Mouse (Mus musculus): ENCODE measurements around the gene Nfib. TPM values are rescaled to one million over a fixed set of nuclear protein-coding genes. Genes with fewer than 3 reads are reported as not detected.

Gene Nfib
- total and polyA plus RNA-seq, 3 experiments: 0.04 to 0.11 (median 0.09) TPM

- no peak for DNase-seq (ENCODE audit: extremely low read depth)
- H3K36me3 ChIP-seq (replicated peaks in 1 of 2; ENCODE audit: control insufficient read depth in 1 of 2, insufficient read depth in 1 of 2, low read length in 1 of 2): no peaks in the 10 kb centered on the region
- H3K4me2 ChIP-seq (ENCODE audit: insufficient read depth, low read depth, poor library complexity, severe bottlenecking): no peak overlapping the region
- no peak overlapping the region for H3K27ac ChIP-seq (ENCODE audit: insufficient read depth, low read depth)
- no peaks in the 10 kb centered on the region for H3K27me3 ChIP-seq (replicated peaks)
- dilution Hi-C loops (cut with MboI; ENCODE audit: extremely low pct_ligation_motif_present, extremely low pct_unique_long_range_greater_than_20kb, low sequenced_read_pairs): no loop called here
- in situ Hi-C loops (cut with MboI; ENCODE audit: low pct_ligation_motif_present, low pct_unique_long_range_greater_than_20kb, low sequenced_read_pairs): no loop called here
- H3K4me1 ChIP-seq (ENCODE audit: control insufficient read depth in 1 of 2, insufficient read depth in 2 of 2): peaks cover 5 to 23% of the 10 kb centered on the region in 2 experiments; a peak in 3 of 4 replicates
- no peaks in the 10 kb centered on the region for H3K79me2 ChIP-seq (replicated peaks; ENCODE audit: control insufficient read depth, extremely low read depth, insufficient read depth, poor library complexity, severe bottlenecking)
- TF ChIP-seq MYC (IDR thresholded peaks at IDR 0.05; ENCODE audit: low read depth, low read length) (no peak), ZNF384 (IDR thresholded peaks at IDR 0.05; ENCODE audit: low read depth, low read length) (no peak), POLR2A (IDR thresholded peaks at IDR 0.05; ENCODE audit: low read depth, low read length) (no peak), UBTF (IDR thresholded peaks at IDR 0.05; ENCODE audit: low read depth, low read length) (no peak), ZMIZ1 (IDR thresholded peaks at IDR 0.05; ENCODE audit: low read depth, low read length) (no peak), NRF1 (IDR thresholded peaks at IDR 0.05; ENCODE audit: low read depth, low read length) (no peak), MXI1 (IDR thresholded peaks at IDR 0.05; ENCODE audit: low read depth, low read length) (no peak), HCFC1 (IDR thresholded peaks at IDR 0.05; ENCODE audit: low read depth, low read length) (no peak), MAX (IDR thresholded peaks at IDR 0.05; ENCODE audit: low read length) (no peak), IRF4 (IDR thresholded peaks at IDR 0.05; ENCODE audit: low read depth, low read length) (no peak), USF1 (IDR thresholded peaks at IDR 0.05; ENCODE audit: low read depth, low read length) (no peak), ZC3H11A (IDR thresholded peaks at IDR 0.05; ENCODE audit: low read depth, low read length) (no peak), JUN (IDR thresholded peaks at IDR 0.05; ENCODE audit: insufficient read depth, low read depth, low read length) (no peak), ETS1 (conservative IDR thresholded peaks at IDR 0.05; ENCODE audit: low read depth, low read length) (no peak), POLR2AphosphoS2 (IDR thresholded peaks at IDR 0.05; ENCODE audit: low read depth, low read length) (no peak), EP300 (IDR thresholded peaks at IDR 0.05; ENCODE audit: low read length) (no peak), E2F4 (IDR thresholded peaks at IDR 0.05; ENCODE audit: insufficient replicate concordance, low read depth, low read length) (no peak), RAD21 (IDR thresholded peaks at IDR 0.05; ENCODE audit: low read depth, low read length) (no peak; the same call in none of the 2 replicates), PAX5 (IDR thresholded peaks at IDR 0.05; ENCODE audit: low read length) (no peak)
- no peak overlapping the region for H3K4me3 ChIP-seq (replicated peaks in 1 of 3; ENCODE audit: low read depth in 2 of 3, low read length in 2 of 3, poor library complexity in 1 of 3)
- H3K9ac ChIP-seq (ENCODE audit: insufficient read depth, low read depth): no peak overlapping the region
- no peaks in the 10 kb centered on the region for H3K9me3 ChIP-seq (replicated peaks; ENCODE audit: low read length)
Observed at GRCm38 (mm10) chr4:82286931-82287330, 418.6 kb downstream of the Nfib start.

DNA sequence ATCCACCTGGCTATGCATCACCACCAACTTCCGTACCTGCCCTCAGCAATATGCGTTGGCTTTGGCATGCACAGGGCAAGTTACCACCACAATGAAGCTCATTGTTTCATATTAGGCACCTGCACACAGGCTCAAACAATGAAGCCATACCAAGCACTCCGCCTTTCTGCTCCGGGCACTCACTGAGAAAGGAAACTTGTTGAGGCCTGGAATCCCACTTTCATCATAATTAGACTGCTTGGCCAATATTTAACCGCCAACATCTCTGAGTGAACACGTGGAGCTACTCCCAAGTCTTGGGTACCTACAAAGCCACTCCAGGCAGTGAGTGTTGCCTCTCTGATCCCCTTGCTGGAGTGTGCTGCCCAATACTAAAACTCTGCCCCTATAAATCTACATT lies 422.0 kb downstream of the Nfib start:
- Histone ChIP-seq H3K4me3 (replicated peaks in 1 of 3; ENCODE audit: low read depth in 2 of 3, low read length in 2 of 3, poor library complexity in 1 of 3) (no peak overlapping the region), H3K27ac (ENCODE audit: insufficient read depth, low read depth) (no peak overlapping the region), H3K36me3 (replicated peaks in 1 of 2; ENCODE audit: control insufficient read depth in 1 of 2, insufficient read depth in 1 of 2, low read length in 1 of 2) (no peaks in the 10 kb centered on the region), H3K9ac (ENCODE audit: insufficient read depth, low read depth) (no peak overlapping the region), H3K27me3 (replicated peaks) (no peaks in the 10 kb centered on the region), H3K4me2 (ENCODE audit: insufficient read depth, low read depth, poor library complexity, severe bottlenecking) (no peak overlapping the region), H3K4me1 (ENCODE audit: control insufficient read depth in 1 of 2, insufficient read depth in 2 of 2) (peaks cover 2 to 13% of the 10 kb centered on the region in 2 experiments; a peak in 2 of 4 replicates), H3K79me2 (replicated peaks; ENCODE audit: control insufficient read depth, extremely low read depth, insufficient read depth, poor library complexity, severe bottlenecking) (no peaks in the 10 kb centered on the region), H3K9me3 (replicated peaks; ENCODE audit: low read length) (no peaks in the 10 kb centered on the region)
- in situ Hi-C loops (cut with MboI; ENCODE audit: low pct_ligation_motif_present, low pct_unique_long_range_greater_than_20kb, low sequenced_read_pairs): no loop called here
- dilution Hi-C loops (cut with MboI; ENCODE audit: extremely low pct_ligation_motif_present, extremely low pct_unique_long_range_greater_than_20kb, low sequenced_read_pairs): no loop called here
- no peak for TF ChIP-seq MXI1 (IDR thresholded peaks at IDR 0.05; ENCODE audit: low read depth, low read length)
- TF ChIP-seq IRF4 (IDR thresholded peaks at IDR 0.05; ENCODE audit: low read depth, low read length): no peak
- TF ChIP-seq MEF2A (IDR thresholded peaks at IDR 0.05; ENCODE audit: borderline replicate concordance, low read depth, low read length): no peak
- TF ChIP-seq ETS1 (conservative IDR thresholded peaks at IDR 0.05; ENCODE audit: low read depth, low read length): no peak
- no peak for TF ChIP-seq POLR2AphosphoS2 (IDR thresholded peaks at IDR 0.05; ENCODE audit: low read depth, low read length)
- no peak for TF ChIP-seq SMC3 (IDR thresholded peaks at IDR 0.05; ENCODE audit: low read depth, low read length)
- TF ChIP-seq ZMIZ1 (IDR thresholded peaks at IDR 0.05; ENCODE audit: low read depth, low read length): no peak
- TF ChIP-seq RAD21 (IDR thresholded peaks at IDR 0.05; ENCODE audit: low read depth, low read length): no peak
- TF ChIP-seq HCFC1 (IDR thresholded peaks at IDR 0.05; ENCODE audit: low read depth, low read length): no peak
- no peak for TF ChIP-seq TBP (conservative IDR thresholded peaks at IDR 0.05; ENCODE audit: low read depth, low read length)
- TF ChIP-seq E2F4 (IDR thresholded peaks at IDR 0.05; ENCODE audit: insufficient replicate concordance, low read depth, low read length): no peak
- no peak for TF ChIP-seq UBTF (IDR thresholded peaks at IDR 0.05; ENCODE audit: low read depth, low read length)
- no peak for TF ChIP-seq NRF1 (IDR thresholded peaks at IDR 0.05; ENCODE audit: low read depth, low read length)
- no peak for TF ChIP-seq GABPA (IDR thresholded peaks at IDR 0.05; ENCODE audit: insufficient replicate concordance, low read depth, low read length)
- TF ChIP-seq MYC (IDR thresholded peaks at IDR 0.05; ENCODE audit: low read depth, low read length): no peak
- no peak for TF ChIP-seq EP300 (IDR thresholded peaks at IDR 0.05; ENCODE audit: low read length)
- TF ChIP-seq ZKSCAN1 (IDR thresholded peaks at IDR 0.05; ENCODE audit: borderline replicate concordance, low read depth, low read length): no peak
- TF ChIP-seq CHD1 (IDR thresholded peaks at IDR 0.05; ENCODE audit: low read depth, low read length): no peak
- TF ChIP-seq TCF12 (IDR thresholded peaks at IDR 0.05; ENCODE audit: low read depth, low read length): no peak
- DNase-seq (ENCODE audit: extremely low read depth): no peak

Data from CH12.LX (cell line).